Mouse (Mus musculus): ENCODE data around the gene Tubal3. TPM values are rescaled to one million over a fixed set of nuclear protein-coding genes. Genes with fewer than 3 reads are reported as not detected.
"Not testable (repeated sequence)": the region's sequence is repeated elsewhere in the genome, so short reads cannot be mapped to it uniquely, and the experiment has no call there.

The Tubal3 gene
- polyA plus RNA-seq, 1 experiment from 2014 or later, result not detected

GRCm38 (mm10) chr13:3893126-3893734, 24.8 kb upstream of the Tubal3 start:
- Histone ChIP-seq H3K27ac (replicated peaks) (peak overlapping the region; percentile 89), H3K4me1 (peaks cover 13% of the 10 kb centered on the region), H3K4me3 (replicated peaks) (peak overlapping the region; percentile 71), H3K36me3 (peaks cover 5% of the 10 kb centered on the region), H3K9me3 (replicated peaks) (no peaks in the 10 kb centered on the region), H3K4me2 (replicated peaks) (peak overlapping the region; percentile 63), H3K9ac (peak overlapping the region; percentile 76), H3K27me3 (no peaks in the 10 kb centered on the region)
- WGBS, result under 1% methylated on average over 35 of the region's 35 CpGs
- peak; percentile 93 for ATAC-seq (ENCODE audit: insufficient number of reproducible peaks, low FRiP score, low TSS enrichment, low read depth)

DNA sequence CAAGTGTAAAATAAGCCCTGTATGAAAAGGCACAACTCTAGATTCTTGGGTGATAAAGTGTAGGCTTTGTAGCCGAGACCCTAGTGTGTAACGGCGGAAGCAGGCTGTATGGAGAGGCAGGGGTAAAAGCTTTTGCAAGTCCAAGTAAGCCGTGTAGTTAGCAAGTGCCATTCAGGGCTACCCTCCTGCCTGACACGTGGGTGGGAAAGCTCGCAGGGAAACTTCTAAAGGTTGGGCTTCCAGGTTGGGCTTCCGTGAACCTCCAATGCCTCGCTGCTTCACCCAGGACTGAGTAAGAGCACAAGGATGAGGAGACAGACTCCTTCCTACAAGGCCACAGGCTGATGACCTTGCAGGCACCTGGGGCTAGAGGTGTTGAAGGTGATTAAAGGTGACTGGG, 23.5 kb upstream of the Tubal3 start:
- Histone ChIP-seq H3K36me3 (no peaks in the 10 kb centered on the region), H3K27me3 (no peaks in the 10 kb centered on the region), H3K4me3 (replicated peaks) (no peak overlapping the region), H3K27ac (replicated peaks) (no peak overlapping the region), H3K4me1 (peaks cover 6% of the 10 kb centered on the region), H3K4me2 (replicated peaks) (no peak overlapping the region), H3K9me3 (replicated peaks) (no peaks in the 10 kb centered on the region), H3K9ac (no peak overlapping the region)
- WGBS, result 72% methylated on average over 8 of the region's 8 CpGs
- no peak for ATAC-seq (ENCODE audit: insufficient number of reproducible peaks, low FRiP score, low TSS enrichment, low read depth)

DNA sequence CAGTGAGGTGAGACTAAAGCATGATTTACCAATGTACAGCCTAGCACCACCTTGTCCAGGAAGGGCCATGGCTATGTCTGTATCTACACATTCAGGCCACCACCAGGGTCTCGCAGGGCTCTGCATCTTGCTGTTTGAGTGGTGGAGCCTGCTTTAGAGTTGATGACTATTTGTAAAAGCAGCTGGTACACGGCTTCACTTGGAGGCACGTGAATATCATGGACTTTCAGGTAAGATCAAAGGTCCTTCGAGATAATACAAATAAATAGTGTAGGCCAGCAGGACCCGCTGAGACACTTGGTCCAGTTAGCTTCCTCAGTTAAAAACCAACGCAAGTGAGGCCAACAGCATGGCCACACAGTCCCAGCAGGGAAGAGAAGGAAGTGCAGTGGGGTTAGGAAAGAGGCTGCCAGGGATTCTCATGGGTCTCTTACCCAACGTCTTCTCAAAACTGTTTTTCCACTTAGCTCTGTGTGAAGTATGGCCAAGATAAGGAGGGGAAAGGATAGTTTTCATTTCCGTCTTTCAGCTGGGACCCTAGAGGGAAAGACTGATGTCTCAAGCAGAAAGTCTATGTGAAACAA, 22.6 kb upstream of the Tubal3 start:
- Histone ChIP-seq H3K27me3 (no peaks in the 10 kb centered on the region), H3K4me3 (replicated peaks) (no peak overlapping the region), H3K36me3 (no peaks in the 10 kb centered on the region), H3K9me3 (replicated peaks) (no peaks in the 10 kb centered on the region), H3K9ac (no peak overlapping the region), H3K4me2 (replicated peaks) (no peak overlapping the region), H3K4me1 (peaks cover 6% of the 10 kb centered on the region), H3K27ac (replicated peaks) (no peak overlapping the region)
- WGBS, result 80% methylated on average over 8 of the region's 8 CpGs
- ATAC-seq (ENCODE audit: insufficient number of reproducible peaks, low FRiP score, low TSS enrichment, low read depth), result no peak

- Histone ChIP-seq H3K9ac (no peak overlapping the region), H3K27ac (replicated peaks) (no peak overlapping the region), H3K4me3 (replicated peaks) (no peak overlapping the region), H3K9me3 (replicated peaks) (no peaks in the 10 kb centered on the region), H3K36me3 (peaks cover 4% of the 10 kb centered on the region; the same call in 1 of the 2 replicates), H3K27me3 (no peaks in the 10 kb centered on the region), H3K4me2 (replicated peaks) (no peak overlapping the region), H3K4me1 (peaks cover 6% of the 10 kb centered on the region)
- 89% methylated on average over 6 of the region's 6 CpGs for WGBS
- no peak for ATAC-seq (ENCODE audit: insufficient number of reproducible peaks, low FRiP score, low TSS enrichment, low read depth)
Measured at GRCm38 (mm10) chr13:3896032-3896431, 22.0 kb upstream of the Tubal3 start.

- no peak overlapping the region for H3K27ac ChIP-seq (replicated peaks)
- WGBS, result 23% methylated on average over 5 of the region's 5 CpGs
Measured at GRCm38 (mm10) chr13:3896913-3897312, 21.2 kb upstream of the Tubal3 start.

GRCm38 (mm10) chr13:3898202-3898601, 19.9 kb upstream of the Tubal3 start:
- H3K36me3 ChIP-seq; H3K9me3 ChIP-seq (replicated peaks); H3K4me2 ChIP-seq (replicated peaks); H3K9ac ChIP-seq; ATAC-seq (ENCODE audit: insufficient number of reproducible peaks, low FRiP score, low TSS enrichment, low read depth); H3K27ac ChIP-seq (replicated peaks); H3K27me3 ChIP-seq; H3K4me1 ChIP-seq; H3K4me3 ChIP-seq (replicated peaks): not testable (repeated sequence)
- WGBS, result 94% methylated on average over 5 of the region's 5 CpGs

More at GRCm38 (mm10) chr13:3896913-3897312, 21.2 kb upstream of the Tubal3 start:
- Histone ChIP-seq H3K4me3 (replicated peaks) (no peak overlapping the region), H3K27me3 (no peaks in the 10 kb centered on the region), H3K9ac (no peak overlapping the region), H3K4me2 (replicated peaks) (no peak overlapping the region), H3K36me3 (peaks cover 4% of the 10 kb centered on the region; the same call in 1 of the 2 replicates), H3K9me3 (replicated peaks) (no peaks in the 10 kb centered on the region), H3K4me1 (peaks cover 6% of the 10 kb centered on the region)
- no peak for ATAC-seq (ENCODE audit: insufficient number of reproducible peaks, low FRiP score, low TSS enrichment, low read depth)

GRCm38 (mm10) chr13:3899301-3899700, 18.8 kb upstream of the Tubal3 start:
- ATAC-seq (ENCODE audit: insufficient number of reproducible peaks, low FRiP score, low TSS enrichment, low read depth), result no peak

DNA sequence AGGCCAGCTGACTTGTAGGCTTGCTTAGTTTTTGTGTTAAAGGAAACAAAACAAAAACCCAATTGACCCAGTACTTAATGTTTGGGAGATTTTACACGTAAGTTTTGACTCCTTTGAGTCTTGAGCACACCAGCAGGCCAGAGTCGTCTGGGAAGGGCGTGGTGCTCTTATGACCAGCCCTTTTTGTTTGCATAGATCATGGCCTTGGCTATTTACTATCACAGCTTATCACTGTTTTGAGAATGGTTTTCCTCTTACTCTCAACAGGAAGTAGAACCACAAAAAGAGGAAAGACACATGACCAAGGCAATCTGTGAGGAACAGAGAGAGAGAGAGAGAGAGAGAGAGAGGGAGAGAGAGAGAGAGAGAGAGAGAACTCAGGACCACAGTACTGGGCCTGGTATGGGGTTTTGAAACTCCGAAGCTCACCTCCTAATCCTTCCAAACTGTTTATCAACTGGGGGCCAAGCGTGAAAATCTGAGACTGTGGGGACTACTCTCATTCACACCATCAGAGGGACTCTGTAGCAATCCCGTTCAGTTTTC, 10.8 kb upstream of the Tubal3 start:
- no peaks in the 10 kb centered on the region for H3K36me3 ChIP-seq
- 83% methylated on average over 6 of the region's 6 CpGs for WGBS
- no peak for ATAC-seq (ENCODE audit: insufficient number of reproducible peaks, low FRiP score, low TSS enrichment, low read depth)
- H3K4me2 ChIP-seq (replicated peaks), result no peak overlapping the region
- H3K4me1 ChIP-seq, result no peaks in the 10 kb centered on the region
- no peak overlapping the region for H3K9ac ChIP-seq
- no peak overlapping the region for H3K4me3 ChIP-seq (replicated peaks)
- no peak overlapping the region for H3K27ac ChIP-seq (replicated peaks)
- no peaks in the 10 kb centered on the region for H3K9me3 ChIP-seq (replicated peaks)
- no peaks in the 10 kb centered on the region for H3K27me3 ChIP-seq

More at GRCm38 (mm10) chr13:3899301-3899700, 18.8 kb upstream of the Tubal3 start:
- no peak overlapping the region for H3K27ac ChIP-seq (replicated peaks)
- no peak overlapping the region for H3K4me3 ChIP-seq (replicated peaks)
- no peaks in the 10 kb centered on the region for H3K9me3 ChIP-seq (replicated peaks)
- no peaks in the 10 kb centered on the region for H3K27me3 ChIP-seq
- 89% methylated on average over 9 of the region's 9 CpGs for WGBS
- H3K36me3 ChIP-seq, result peaks cover 4% of the 10 kb centered on the region; the same call in 1 of the 2 replicates
- no peaks in the 10 kb centered on the region; the same call in 1 of the 2 replicates for H3K4me1 ChIP-seq
- no peak overlapping the region for H3K4me2 ChIP-seq (replicated peaks)
- no peak overlapping the region for H3K9ac ChIP-seq

- no peak overlapping the region for H3K27ac ChIP-seq (replicated peaks)
- WGBS, result 85% methylated on average over 4 of the region's 4 CpGs
- no peak overlapping the region for H3K4me3 ChIP-seq (replicated peaks)
- ATAC-seq (ENCODE audit: insufficient number of reproducible peaks, low FRiP score, low TSS enrichment, low read depth), result no peak
- no peaks in the 10 kb centered on the region for H3K4me1 ChIP-seq
- no peaks in the 10 kb centered on the region for H3K9me3 ChIP-seq (replicated peaks)
- no peak overlapping the region for H3K9ac ChIP-seq
- H3K36me3 ChIP-seq, result no peaks in the 10 kb centered on the region
- H3K4me2 ChIP-seq (replicated peaks), result no peak overlapping the region
- H3K27me3 ChIP-seq, result no peaks in the 10 kb centered on the region
Measured at GRCm38 (mm10) chr13:3908262-3908661, 9.8 kb upstream of the Tubal3 start.

DNA sequence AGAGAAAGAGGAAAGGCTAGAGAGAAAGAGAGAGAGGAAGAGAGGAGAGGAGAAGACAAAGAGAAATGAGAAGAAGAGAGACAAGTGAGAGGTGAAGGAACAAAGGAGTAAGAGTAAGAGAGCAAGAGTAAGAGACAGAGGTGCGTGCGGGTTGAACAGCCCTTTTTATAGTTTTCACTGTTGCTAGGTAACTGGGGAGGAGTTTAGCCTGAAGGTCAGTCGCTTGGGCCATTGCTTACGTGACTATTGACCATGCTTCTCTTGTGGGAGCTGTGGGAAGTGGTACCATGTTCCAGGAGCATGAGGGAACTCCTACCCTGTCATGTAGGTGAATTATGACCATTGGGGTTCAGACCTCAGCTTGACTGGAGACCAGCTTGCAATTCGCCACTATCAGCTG, 7.7 kb upstream of the Tubal3 start:
- Histone ChIP-seq H3K9ac (no peak overlapping the region), H3K4me1 (no peaks in the 10 kb centered on the region), H3K27ac (replicated peaks) (no peak overlapping the region), H3K9me3 (replicated peaks) (no peaks in the 10 kb centered on the region), H3K4me3 (replicated peaks) (no peak overlapping the region), H3K27me3 (no peaks in the 10 kb centered on the region), H3K36me3 (no peaks in the 10 kb centered on the region; the same call in 1 of the 2 replicates), H3K4me2 (replicated peaks) (no peak overlapping the region)
- ATAC-seq (ENCODE audit: insufficient number of reproducible peaks, low FRiP score, low TSS enrichment, low read depth), result no peak
- WGBS, result 88% methylated on average over 5 of the region's 5 CpGs

DNA sequence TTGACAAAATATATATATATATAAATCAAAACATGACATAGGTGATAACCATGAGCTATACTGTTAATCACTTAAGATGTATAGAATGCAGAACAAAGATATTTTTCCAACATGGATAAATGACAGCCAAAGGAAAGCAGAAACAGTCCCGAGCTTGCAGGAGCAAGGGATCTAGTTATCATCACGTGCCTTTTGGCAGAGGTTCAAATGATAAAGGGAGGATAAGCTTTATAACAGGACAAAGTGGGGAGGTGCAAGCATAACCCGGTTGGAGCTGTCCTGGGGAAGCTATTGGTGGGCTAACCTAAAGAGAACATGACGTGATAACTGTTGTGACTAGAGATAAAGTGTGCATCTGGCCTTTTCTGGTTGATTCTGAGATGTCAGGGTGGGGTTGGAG, 4.6 kb upstream of the Tubal3 start:
- H3K4me2 ChIP-seq (replicated peaks), result no peak overlapping the region
- peaks cover 6% of the 10 kb centered on the region for H3K36me3 ChIP-seq
- no peak overlapping the region for H3K4me3 ChIP-seq (replicated peaks)
- no peak overlapping the region for H3K27ac ChIP-seq (replicated peaks)
- ATAC-seq (ENCODE audit: insufficient number of reproducible peaks, low FRiP score, low TSS enrichment, low read depth), result no peak
- H3K9me3 ChIP-seq (replicated peaks), result no peaks in the 10 kb centered on the region
- H3K27me3 ChIP-seq, result no peaks in the 10 kb centered on the region
- H3K9ac ChIP-seq, result no peak overlapping the region
- 76% methylated on average over 4 of the region's 4 CpGs for WGBS
- H3K4me1 ChIP-seq, result 0 out of 2 replicates have a peak, but pooled peaks cover 10% of the 10 kb centered on the region
